In genomic region chr10:106587817-106588216, GRCm38 (mm10) we compare ENCODE assay signal across 35 mouse cellular contexts.
"Had no signal": no experiment of that assay in that cellular context is flagged by ENCODE, and none has a peak within 500 bp of the region (broad histone marks: within the 10 kb centered on the region; RNA-seq: fewer than 3 reads in every experiment).

No protein-coding gene starts in this region.

- H3K36me3 ChIP-seq: heart, embryonic 10.5 days; heart, embryonic 12.5 days; heart, embryonic 13.5 days; heart, embryonic 15.5 days; hindbrain, embryonic 10.5 days; hindbrain, embryonic 12.5 days; hindbrain, embryonic 13.5 days; hindbrain, embryonic 15.5 days; intestine, embryonic 15.5 days; kidney, embryonic 15.5 days had no signal

- H3K9me3 ChIP-seq: heart, embryonic 10.5 days; heart, embryonic 12.5 days; heart, embryonic 13.5 days; heart, embryonic 15.5 days; hindbrain, embryonic 10.5 days; hindbrain, embryonic 12.5 days; hindbrain, embryonic 13.5 days; hindbrain, embryonic 15.5 days; intestine, embryonic 15.5 days; kidney, embryonic 15.5 days had no signal

- H3K27me3 ChIP-seq: heart, embryonic 12.5 days; heart, embryonic 13.5 days; heart, embryonic 15.5 days; hindbrain, embryonic 12.5 days; hindbrain, embryonic 13.5 days; hindbrain, embryonic 15.5 days; intestine, embryonic 15.5 days; kidney, embryonic 15.5 days had no signal

- H3K4me3 ChIP-seq: heart, embryonic 10.5 days; heart, embryonic 12.5 days; heart, embryonic 13.5 days; heart, embryonic 15.5 days; hindbrain, embryonic 10.5 days; hindbrain, embryonic 12.5 days; hindbrain, embryonic 13.5 days; hindbrain, embryonic 15.5 days; intestine, embryonic 15.5 days; kidney, embryonic 15.5 days; layer of hippocampus, adult 2 months had no signal

- H3K9ac ChIP-seq: heart, embryonic 12.5 days; heart, embryonic 13.5 days; heart, embryonic 15.5 days; hindbrain, embryonic 12.5 days; hindbrain, embryonic 13.5 days; hindbrain, embryonic 14.5 days; hindbrain, embryonic 15.5 days; intestine, embryonic 15.5 days; kidney, embryonic 15.5 days had no signal

- H3K4me1 ChIP-seq: heart, embryonic 10.5 days; heart, embryonic 12.5 days; hindbrain, embryonic 10.5 days; hindbrain, embryonic 12.5 days; hindbrain, embryonic 13.5 days; hindbrain, embryonic 15.5 days; intestine, embryonic 15.5 days; kidney, embryonic 15.5 days had no signal

- ATAC-seq: hindbrain, embryonic 16.5 days; hindbrain, postnatal 0 days; inflammation-experienced regulatory T-cells, adult 6 months; intestine, embryonic 15.5 days; intestine, embryonic 16.5 days; intestine, postnatal 0 days had no signal

- DNase-seq: heart, postnatal 10 days; heart, postnatal 14 days; heart, postnatal 36 days; heart, postnatal 4 days; kidney, adult 11 months; kidney, adult 18-20 months; kidney, adult 2 months; kidney, adult 8-10 months; kidney, adult 9 months; kidney, postnatal 10 days; kidney, postnatal 14 days; kidney, postnatal 25 days; kidney, postnatal 36 days; kidney, postnatal 4 days; layer of hippocampus, adult 9-11 months; layer of hippocampus, postnatal 36 days had no signal

- H3K4me2 ChIP-seq: heart, embryonic 11.5 days; heart, embryonic 12.5 days; heart, embryonic 13.5 days; heart, embryonic 15.5 days; hindbrain, embryonic 12.5 days; hindbrain, embryonic 13.5 days; hindbrain, embryonic 14.5 days; hindbrain, embryonic 15.5 days; intestine, embryonic 15.5 days; kidney, embryonic 15.5 days had no signal

- H3K27ac ChIP-seq: heart, embryonic 10.5 days; heart, embryonic 13.5 days; heart, embryonic 15.5 days; hindbrain, embryonic 10.5 days; hindbrain, embryonic 12.5 days; hindbrain, embryonic 13.5 days; hindbrain, embryonic 14.5 days; hindbrain, embryonic 15.5 days; hindbrain, postnatal 0 days; intestine, embryonic 15.5 days; kidney, embryonic 15.5 days; kidney, postnatal 0 days; layer of hippocampus, adult 2 months had no signal
